Comparison of ENCODE assay signal across 19 mouse cellular contexts in the genomic region with DNA sequence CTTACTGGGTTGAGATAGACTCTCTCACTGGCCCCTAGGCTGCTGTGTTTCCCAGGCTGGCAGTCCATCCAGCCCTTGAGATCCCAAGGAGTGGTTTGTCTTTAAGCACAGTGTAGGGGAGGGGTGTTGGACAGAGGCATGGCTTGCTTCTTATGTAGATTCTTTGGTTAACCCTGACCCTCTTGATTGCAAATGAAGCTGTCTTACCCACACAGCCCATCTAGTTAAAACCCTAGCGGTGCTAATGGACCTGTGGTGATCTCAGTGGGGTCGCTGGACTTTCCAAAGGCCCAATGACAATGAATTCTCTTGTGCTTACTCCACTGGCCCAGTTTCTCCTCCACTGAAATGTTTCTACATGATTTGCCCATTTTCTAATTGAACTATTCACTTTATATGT. TPM values are rescaled to one million over a fixed set of nuclear protein-coding genes. Genes with fewer than 3 reads are reported as not detected.
"Had no signal": no experiment of that assay in that cellular context is flagged by ENCODE, and none has a peak within 500 bp of the region (broad histone marks: within the 10 kb centered on the region; RNA-seq: fewer than 3 reads in every experiment).

No protein-coding gene starts in this region.

- H3K9me3 ChIP-seq: kidney, embryonic 15.5 days; limb, embryonic 13.5 days; neural tube, embryonic 13.5 days had no signal

- DNase-seq: kidney, postnatal 14 days; left cerebral cortex, postnatal 4 days; lung, embryonic 14.5 days; lung, postnatal 10 days; right cerebral cortex, adult 18-20 months; right cerebral cortex, postnatal 25 days; thymus, postnatal 36 days had no signal

- H3K36me3 ChIP-seq: kidney, embryonic 15.5 days; limb, embryonic 13.5 days; neural tube, embryonic 13.5 days had no signal

- H3K4me2 ChIP-seq: kidney, embryonic 15.5 days; limb, embryonic 13.5 days; lung, embryonic 14.5 days; midbrain, embryonic 11.5 days; neural tube, embryonic 13.5 days had no signal

- H3K27ac ChIP-seq: kidney, embryonic 15.5 days; limb, embryonic 13.5 days; liver, embryonic 14.5 days; macrophage; neural tube, embryonic 13.5 days had no signal

- H3K9ac ChIP-seq: kidney, embryonic 15.5 days; limb, embryonic 13.5 days; liver, embryonic 14.5 days; lung, embryonic 14.5 days; neural tube, embryonic 13.5 days had no signal

- H3K4me3 ChIP-seq: kidney, embryonic 15.5 days; limb, embryonic 13.5 days; megakaryocyte, embryonic 14.5 days; neural tube, embryonic 13.5 days had no signal

- ATAC-seq: midbrain, embryonic 16.5 days had no signal

RNA-seq across cellular contexts. Expression of a gene that starts 1.2 kb away (rescaled TPM):
- total RNA-seq: liver, adult 2 months had no signal
- polyA plus RNA-seq: kidney, embryonic 15.5 days; large intestine, adult 2 months; liver, adult 2 months; liver, embryonic 14.5 days; macrophage; midbrain, embryonic 11.5 days; stomach, embryonic 14.5 days; testis, adult 2 months had no signal
